15 mouse cellular contexts compared by ENCODE assay signal in the genomic region with DNA sequence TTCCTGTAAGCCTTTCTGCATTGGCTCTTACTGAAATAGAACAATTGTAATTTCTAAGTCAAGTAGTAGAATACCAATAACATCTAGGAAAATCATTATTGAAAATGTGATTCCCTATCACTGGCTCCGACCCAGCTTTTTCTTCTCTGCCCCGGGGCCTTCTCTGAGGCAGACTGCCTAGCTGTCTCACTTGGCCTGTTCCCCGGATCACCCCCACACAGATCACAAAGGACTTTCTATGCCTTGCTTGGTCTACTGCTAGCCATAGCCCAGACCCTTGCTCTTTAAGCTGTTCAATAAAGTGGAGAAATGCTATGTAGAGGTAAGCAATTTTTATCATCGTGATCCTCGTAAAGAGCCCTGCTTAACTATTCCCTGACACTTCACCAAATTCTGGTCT.
"Had no signal": no experiment of that assay in that cellular context is flagged by ENCODE, and none has a peak within 500 bp of the region (broad histone marks: within the 10 kb centered on the region; RNA-seq: fewer than 3 reads in every experiment).

No protein-coding gene starts in this region.

- DNase-seq: kidney, adult 2 months; kidney, postnatal 25 days; liver, embryonic 13.5 days; lung, adult 2 months; lung, postnatal 14 days; lung, postnatal 4 days; midbrain, embryonic 14.5 days; right cerebral cortex, postnatal 25 days; spleen, adult 18-20 months; thymus, postnatal 36 days had no signal

- H3K27me3 ChIP-seq: limb, embryonic 12.5 days; liver, embryonic 13.5 days; stomach, embryonic 15.5 days had no signal

- H3K4me1 ChIP-seq: liver, embryonic 13.5 days; stomach, embryonic 15.5 days had no signal

- H3K4me3 ChIP-seq: limb, embryonic 12.5 days; liver, embryonic 13.5 days; stomach, embryonic 15.5 days had no signal

- ATAC-seq: intestine, postnatal 0 days had no signal

- H3K36me3 ChIP-seq: limb, embryonic 12.5 days; liver, embryonic 13.5 days; stomach, embryonic 15.5 days had no signal

- H3K27ac ChIP-seq: kidney, postnatal 0 days; limb, embryonic 12.5 days; liver, embryonic 13.5 days; stomach, embryonic 15.5 days had no signal

- H3K4me2 ChIP-seq: limb, embryonic 12.5 days; liver, embryonic 13.5 days; midbrain, embryonic 11.5 days; stomach, embryonic 15.5 days had no signal

- H3K9ac ChIP-seq: limb, embryonic 12.5 days; liver, embryonic 13.5 days; stomach, embryonic 15.5 days had no signal

- H3K9me3 ChIP-seq: limb, embryonic 12.5 days; liver, embryonic 13.5 days; stomach, embryonic 15.5 days had no signal
